Mouse (Mus musculus) intestine, postnatal 0 days (tissue): ENCODE measurements around the gene Stxbp3. TPM values are rescaled to one million over a fixed set of nuclear protein-coding genes. Genes with fewer than 3 reads are reported as not detected.

Experiments
- ATAC-seq: fragments of 200-750 bp; cut with Nextera tagmentation; 2 replicates; pipeline ENCODE4 v1.8.0; 2017; ENCODE audit warnings: mild to moderate bottlenecking, moderate TSS enrichment, moderate library complexity
- H3K27ac ChIP-seq: fragments of 300-500 bp; sonication (generic); 2 replicates; pipeline ENCODE4 v1.5.1; 2014; ENCODE audit warnings: mild to moderate bottlenecking, low read depth, low read length, moderate library complexity
- H3K27me3 ChIP-seq: fragments of 300-500 bp; sonication (generic); replicated peaks from 2 replicates; pipeline ENCODE4 v1.6.1; 2014; ENCODE audit warnings: low read length, mixed read lengths; ENCODE audit not compliant: control insufficient read depth, insufficient read depth
- H3K36me3 ChIP-seq: fragments of 300-500 bp; sonication (generic); 2 replicates; pipeline ENCODE4 v1.6.1; 2014; ENCODE audit warnings: mild to moderate bottlenecking, moderate library complexity; ENCODE audit not compliant: control insufficient read depth, insufficient read depth
- H3K4me1 ChIP-seq: fragments of 300-500 bp; sonication (generic); replicated peaks from 2 replicates; pipeline ENCODE4 v1.6.1; 2014; ENCODE audit warnings: antibody characterized with exemption, low read length, mixed read lengths; ENCODE audit not compliant: control insufficient read depth, insufficient read depth
- H3K4me2 ChIP-seq: fragments of 300-500 bp; sonication (generic); replicated peaks from 2 replicates; pipeline ENCODE4 v1.6.1; 2014; ENCODE audit warnings: low read depth, mild to moderate bottlenecking, moderate library complexity
- H3K4me3 ChIP-seq: fragments of 300-500 bp; sonication (generic); 2 replicates; pipeline ENCODE4 v1.5.1; 2014; ENCODE audit warnings: low read depth, low read length
- H3K9ac ChIP-seq: fragments of 300-500 bp; sonication (generic); 2 replicates; pipeline ENCODE4 v1.6.1; 2014; ENCODE audit warnings: mild to moderate bottlenecking, low read depth, low read length
- H3K9me3 ChIP-seq: fragments of 300-500 bp; sonication (generic); 2 replicates; pipeline ENCODE4 v1.6.1; 2016; ENCODE audit warnings: mixed run types; ENCODE audit not compliant: control insufficient read depth
- CTCF ChIP-seq: sonication (generic); IDR thresholded peaks from 2 replicates; pipeline ENCODE4 v1.5.1; 2016; ENCODE audit warnings: low read depth, mild to moderate bottlenecking, control low read depth, antibody characterized with exemption, moderate library complexity
- WGBS: fragments of 180-500 bp; shearing (Covaris S2); extraction: QIAGEN DNeasy Blood & Tissue Kit; methylation state at CpG from one replicate; pipeline ENCODE4 v1.1.7; 2014; 5-methylcytosine and 5-hydroxymethylcytosine counted together
- polyA plus RNA-seq: library from polyadenylated mRNA; unstranded; fragments of >200 nt; fragmentation: Nextera tagmentation; extraction: Ambion mirVana; gene quantifications from 2 replicates; pipeline ENCODE4 v1.2.1, GENCODE M21; 2015

Gene Stxbp3
- polyA plus RNA-seq, 1 experiment from 2014 or later, result 40.5 TPM

DNA sequence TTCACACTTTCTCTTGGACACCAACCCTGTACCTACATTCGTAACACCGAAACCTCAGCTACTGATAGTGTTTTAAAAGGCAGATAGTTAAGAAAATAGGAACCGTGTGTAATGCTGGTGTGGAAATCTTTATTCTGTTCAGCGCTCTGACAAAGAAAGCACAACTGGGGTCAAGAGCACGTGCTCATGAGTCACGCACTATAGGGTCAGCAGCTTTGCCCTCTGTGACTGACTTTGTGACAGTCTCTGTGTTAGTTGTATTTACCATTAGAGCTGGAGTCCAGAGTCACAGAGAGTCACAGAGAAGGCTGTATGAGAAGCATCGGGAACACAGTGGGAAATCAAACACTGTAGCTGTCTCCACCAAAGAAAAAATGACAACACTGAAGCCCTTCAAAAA is 73.4 kb downstream of the Stxbp3 start:
- H3K4me1 ChIP-seq, result 0 out of 2 replicates have a peak, but pooled peaks cover 4% of the 10 kb centered on the region
- TF ChIP-seq CTCF, result no peak
- ATAC-seq, result no peak
- H3K4me2 ChIP-seq, result no peak overlapping the region
- no peaks in the 10 kb centered on the region for H3K36me3 ChIP-seq
- WGBS, result 82% methylated on average over 7 of the region's 7 CpGs
- H3K9ac ChIP-seq, result no peak overlapping the region
- H3K27ac ChIP-seq, result no peak overlapping the region
- no peaks in the 10 kb centered on the region for H3K27me3 ChIP-seq
- no peaks in the 10 kb centered on the region for H3K9me3 ChIP-seq
- no peak overlapping the region for H3K4me3 ChIP-seq

DNA sequence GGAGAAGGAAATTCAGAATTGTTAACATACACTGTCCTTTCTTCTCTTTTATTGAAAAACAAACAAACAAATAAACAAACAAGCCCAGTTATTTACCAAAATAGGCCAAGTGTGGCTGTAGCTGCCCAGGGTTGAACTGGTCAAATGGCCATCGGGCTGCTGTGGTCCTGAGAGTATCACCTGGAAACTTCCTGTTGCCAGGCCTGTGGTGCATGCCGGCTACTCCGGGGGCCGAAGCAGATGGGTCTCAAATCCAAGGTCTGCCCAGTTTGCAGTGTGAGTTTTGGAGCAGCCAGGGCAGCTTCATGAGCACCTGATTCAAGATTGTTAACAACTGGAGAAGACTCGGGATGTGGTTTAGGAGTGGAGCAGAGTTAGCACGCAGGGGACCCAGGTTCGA is 74.8 kb downstream of the Stxbp3 start:
- H3K4me2 ChIP-seq, result no peak overlapping the region
- H3K9ac ChIP-seq, result no peak overlapping the region
- H3K27me3 ChIP-seq, result no peaks in the 10 kb centered on the region
- no peak for TF ChIP-seq CTCF
- H3K27ac ChIP-seq, result no peak overlapping the region
- no peak overlapping the region for H3K4me3 ChIP-seq
- no peaks in the 10 kb centered on the region for H3K4me1 ChIP-seq
- no peak for ATAC-seq
- whole genome bisulfite sequencing, result 92% methylated on average over 7 of the region's 7 CpGs
- H3K9me3 ChIP-seq, result no peaks in the 10 kb centered on the region
- no peaks in the 10 kb centered on the region for H3K36me3 ChIP-seq

DNA sequence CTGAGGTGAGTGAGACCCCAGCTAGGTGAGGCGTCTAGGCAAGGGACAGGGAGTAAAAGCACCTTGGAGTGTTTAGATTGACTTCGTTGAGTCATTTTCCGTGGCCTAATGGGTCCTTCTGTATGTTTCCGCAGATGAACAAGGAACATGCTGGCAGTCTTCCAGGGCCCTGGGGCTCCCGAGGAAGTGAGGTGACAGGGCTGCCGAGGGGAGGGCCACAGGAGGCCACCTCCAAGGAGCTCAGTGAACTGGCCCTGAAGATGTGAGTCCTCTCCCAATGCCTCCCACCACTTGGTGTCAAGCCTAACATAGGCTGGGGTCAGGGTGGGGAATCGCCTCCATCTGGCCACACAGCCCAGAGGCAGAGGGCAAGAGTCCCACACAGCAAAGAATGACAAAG is 75.3 kb downstream of the Stxbp3 start:
- Histone ChIP-seq H3K27ac (no peak overlapping the region), H3K27me3 (no peaks in the 10 kb centered on the region)

DNA sequence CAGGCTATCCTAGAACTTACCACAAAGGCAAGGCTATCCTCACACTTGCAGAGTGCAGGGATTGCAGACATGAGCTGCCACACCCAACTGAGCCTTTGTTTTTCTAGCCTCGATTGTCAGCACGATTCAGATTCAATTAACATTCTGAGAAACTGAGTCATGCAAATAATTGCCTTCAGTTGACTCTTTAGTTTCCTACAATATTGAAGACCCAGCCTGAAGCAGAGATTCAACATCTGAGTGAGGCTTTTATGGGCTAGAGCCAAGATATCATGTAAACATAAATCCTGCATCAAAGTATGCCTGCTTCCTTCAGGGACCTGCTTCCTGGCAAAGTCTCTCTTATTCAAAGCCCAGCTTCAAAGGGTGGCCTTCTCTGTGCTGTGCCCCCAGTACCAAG is 76.6 kb downstream of the Stxbp3 start:
- H3K27ac ChIP-seq, result no peak overlapping the region
- no peaks in the 10 kb centered on the region for H3K27me3 ChIP-seq
- no peak overlapping the region for H3K9ac ChIP-seq
- H3K4me2 ChIP-seq, result no peak overlapping the region
- no peak for TF ChIP-seq CTCF
- no peak for ATAC-seq
- H3K36me3 ChIP-seq, result no peaks in the 10 kb centered on the region
- 45% methylated on average over 2 of the region's 2 CpGs for WGBS
- H3K9me3 ChIP-seq, result no peaks in the 10 kb centered on the region
- no peak overlapping the region for H3K4me3 ChIP-seq
- H3K4me1 ChIP-seq, result no peaks in the 10 kb centered on the region

More for the DNA sequence above, 75.3 kb downstream of the Stxbp3 start:
- ATAC-seq, result no peak
- Histone ChIP-seq H3K36me3 (no peaks in the 10 kb centered on the region), H3K4me1 (no peaks in the 10 kb centered on the region), H3K4me2 (no peak overlapping the region), H3K4me3 (no peak overlapping the region), H3K9ac (no peak overlapping the region), H3K9me3 (no peaks in the 10 kb centered on the region)
- TF ChIP-seq CTCF, result no peak
- WGBS, result 34% methylated on average over 7 of the region's 7 CpGs

DNA sequence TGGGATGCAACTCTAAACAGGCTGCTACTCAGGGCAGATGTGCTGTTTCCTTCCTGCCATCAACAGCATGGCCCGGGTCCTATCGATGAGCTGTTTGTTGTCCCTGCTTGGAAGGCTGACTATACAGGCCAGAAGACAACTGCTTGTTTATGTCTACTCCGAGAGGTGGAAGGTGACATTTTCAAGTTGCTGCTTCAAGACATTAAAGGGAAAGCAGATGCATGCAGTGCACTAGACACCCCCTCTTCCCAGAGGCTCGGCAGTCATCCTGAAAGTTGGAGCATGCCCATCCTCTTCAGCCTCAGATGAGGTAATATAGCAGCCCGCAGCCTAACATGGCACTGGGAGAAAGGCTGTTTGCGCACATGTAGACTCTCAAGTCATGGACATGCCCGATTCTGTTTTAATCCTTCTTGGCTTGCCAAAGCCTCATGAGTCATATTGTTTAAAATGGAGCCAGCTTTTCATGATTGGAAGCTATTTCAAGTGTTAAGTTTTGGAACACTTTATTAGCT is 77.7 kb downstream of the Stxbp3 start:
- H3K4me2 ChIP-seq, result no peak overlapping the region
- H3K27ac ChIP-seq, result no peak overlapping the region
- H3K4me1 ChIP-seq, result no peaks in the 10 kb centered on the region
- no peak for TF ChIP-seq CTCF
- 68% methylated on average over 7 of the region's 7 CpGs for WGBS
- ATAC-seq, result no peak
- no peak overlapping the region for H3K4me3 ChIP-seq
- no peak overlapping the region for H3K9ac ChIP-seq
- H3K9me3 ChIP-seq, result no peaks in the 10 kb centered on the region
- no peaks in the 10 kb centered on the region for H3K27me3 ChIP-seq
- no peaks in the 10 kb centered on the region for H3K36me3 ChIP-seq

DNA sequence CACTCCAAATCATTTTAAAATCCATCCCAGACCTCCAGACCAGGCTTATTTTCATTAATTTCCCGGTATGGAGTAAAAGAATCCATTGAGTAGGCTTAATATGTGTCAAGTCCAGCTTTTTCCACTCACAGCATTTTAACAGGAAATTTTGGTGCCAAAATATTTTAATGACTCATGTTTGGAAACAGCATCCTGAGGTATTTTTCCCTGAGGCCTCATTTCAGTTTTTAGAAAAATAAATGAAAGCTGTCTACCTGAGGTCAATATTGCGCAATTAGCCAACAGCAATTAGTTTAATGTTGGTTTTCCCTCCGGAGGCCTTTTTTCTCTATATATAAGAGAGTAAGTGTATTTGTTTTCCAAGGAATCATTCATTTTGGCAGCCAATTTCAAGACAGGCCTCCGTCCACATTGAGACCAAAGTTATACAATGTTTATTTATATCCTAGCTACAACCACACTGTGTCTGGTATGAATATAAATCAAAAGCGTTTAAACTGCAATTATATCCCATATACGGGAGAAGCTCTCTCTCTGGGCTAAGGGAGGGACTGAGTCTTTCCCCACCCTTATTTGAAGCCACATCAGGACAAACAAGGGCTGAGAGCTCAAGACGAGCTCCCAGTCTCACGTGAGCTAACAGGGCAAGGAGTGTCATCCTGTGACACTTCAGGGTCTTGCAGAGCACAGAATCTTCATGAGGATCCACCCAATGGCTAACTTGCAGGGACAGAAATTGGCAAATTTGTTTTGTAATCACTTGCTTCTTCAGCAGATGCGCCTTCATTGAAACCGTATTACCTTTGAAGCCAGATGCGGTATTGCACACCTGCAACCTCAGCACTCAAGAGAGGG is 80.5 kb downstream of the Stxbp3 start:
- no peak overlapping the region for H3K27ac ChIP-seq
- 58% methylated on average over 11 of the region's 11 CpGs for WGBS
- no peak overlapping the region for H3K4me2 ChIP-seq
- peak; percentile 42; the same call in 1 of the 2 replicates for ATAC-seq
- H3K9me3 ChIP-seq, result no peaks in the 10 kb centered on the region
- TF ChIP-seq CTCF, result no peak
- no peaks in the 10 kb centered on the region for H3K36me3 ChIP-seq
- H3K9ac ChIP-seq, result no peak overlapping the region
- no peaks in the 10 kb centered on the region for H3K27me3 ChIP-seq
- H3K4me3 ChIP-seq, result no peak overlapping the region
- H3K4me1 ChIP-seq, result no peaks in the 10 kb centered on the region
